14 mouse cellular contexts compared by ENCODE assay signal in the genomic region with DNA sequence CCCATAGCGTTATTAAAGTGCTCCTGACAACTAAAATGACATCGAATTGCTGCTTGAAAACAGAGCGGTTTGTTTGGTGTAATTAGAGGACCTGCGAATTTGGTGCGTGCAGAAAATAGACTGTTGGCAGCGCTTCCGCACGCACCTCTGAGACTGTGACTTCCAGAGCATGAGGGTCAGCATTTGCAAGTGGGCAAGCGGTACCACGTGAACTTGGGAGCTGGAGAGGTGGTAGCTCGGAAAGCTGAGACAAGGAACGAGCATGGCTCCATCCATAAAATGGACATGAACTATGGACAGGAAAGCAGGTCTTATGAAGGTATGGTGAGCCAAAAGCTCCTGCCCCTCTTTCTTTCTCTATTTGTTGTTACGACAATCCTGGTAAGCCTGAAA.
DNase-seq lines count a peak whose midpoint lies in the region; ATAC-seq and TF ChIP-seq lines count a peak whose summit lies in the region.
"Had no signal": no experiment of that assay in that cellular context is flagged by ENCODE, and none has a peak within 500 bp of the region (broad histone marks: within the 10 kb centered on the region; RNA-seq: fewer than 3 reads in every experiment).

No protein-coding gene starts in this region.

- peak overlapping the region; percentile 60 for H3K27ac ChIP-seq in heart, embryonic 12.5 days (ENCODE audit: poor library complexity, severe bottlenecking)
- 0 out of 2 replicates have a peak overlapping the region, but pooled peaks have one; percentile 4 for H3K27ac ChIP-seq in cortical plate, adult 2 months (ENCODE audit: insufficient read depth, low read length)
- H3K27ac ChIP-seq in heart, embryonic 16.5 days (ENCODE audit: low read length) = peak overlapping the region; percentile 89
- H3K27ac ChIP-seq: lung, embryonic 15.5 days; midbrain, embryonic 15.5 days had no signal

- peaks cover 34% of the 10 kb centered on the region for H3K4me1 ChIP-seq in heart, embryonic 12.5 days (replicated peaks)
- H3K4me1 ChIP-seq in cortical plate, adult 2 months (ENCODE audit: control insufficient read depth, insufficient read depth, low read length) = peaks cover 44% of the 10 kb centered on the region
- peaks cover 51% of the 10 kb centered on the region for H3K4me1 ChIP-seq in heart, embryonic 16.5 days (ENCODE audit: control insufficient read depth, insufficient read depth, low read length)

- no peak for ATAC-seq in heart, embryonic 12.5 days (ENCODE audit: insufficient number of reproducible peaks, low FRiP score)
- ATAC-seq in heart, embryonic 16.5 days (replicated peaks; ENCODE audit: extremely low read depth, insufficient read depth, low FRiP score) = no peak
- ATAC-seq in cerebellum, adult (ENCODE audit: insufficient number of reproducible peaks, low FRiP score, low TSS enrichment) = no peak
- ATAC-seq: activated CD4-positive, CD25-positive, alpha-beta regulatory T cell, adult 4 months; forebrain, embryonic 16.5 days; midbrain, embryonic 15.5 days had no signal

- intact Hi-C loops in gastrocnemius, postnatal 36 days (cut with DNase I) = no loop called here
- intact Hi-C loops in heart, postnatal 14 days (cut with DNase I) = no loop called here

- H3K9ac ChIP-seq in heart, embryonic 12.5 days = 0 out of 2 replicates have a peak overlapping the region, but pooled peaks have one; percentile 48
- peak overlapping the region; percentile 59 for H3K9ac ChIP-seq in heart, embryonic 16.5 days (ENCODE audit: low read length)
- H3K9ac ChIP-seq: lung, embryonic 15.5 days; midbrain, embryonic 15.5 days had no signal

- WGBS in heart, embryonic 12.5 days = 68% methylated on average over 13 of the region's 13 CpGs
- WGBS in heart, embryonic 16.5 days = 49% methylated on average over 13 of the region's 13 CpGs

- no peak overlapping the region for H3K4me3 ChIP-seq in heart, embryonic 12.5 days
- no peak overlapping the region for H3K4me3 ChIP-seq in cortical plate, adult 2 months (ENCODE audit: insufficient read depth, low read length)
- no peak overlapping the region for H3K4me3 ChIP-seq in heart, embryonic 16.5 days (ENCODE audit: low read length)
- H3K4me3 ChIP-seq: lung, embryonic 15.5 days; midbrain, embryonic 15.5 days had no signal

- H3K36me3 ChIP-seq in heart, embryonic 12.5 days = no peaks in the 10 kb centered on the region
- no peaks in the 10 kb centered on the region for H3K36me3 ChIP-seq in heart, embryonic 16.5 days (ENCODE audit: control insufficient read depth, insufficient read depth)
- H3K36me3 ChIP-seq: lung, embryonic 15.5 days; midbrain, embryonic 15.5 days had no signal

- no peaks in the 10 kb centered on the region; the same call in 1 of the 2 replicates for H3K27me3 ChIP-seq in heart, embryonic 12.5 days (replicated peaks)
- no peaks in the 10 kb centered on the region for H3K27me3 ChIP-seq in heart, embryonic 16.5 days (ENCODE audit: control insufficient read depth, insufficient read depth, low read length)
- H3K27me3 ChIP-seq: midbrain, embryonic 15.5 days had no signal

- H3K9me3 ChIP-seq in heart, embryonic 12.5 days (replicated peaks) = no peaks in the 10 kb centered on the region
- no peaks in the 10 kb centered on the region for H3K9me3 ChIP-seq in heart, embryonic 16.5 days (replicated peaks; ENCODE audit: control insufficient read depth, low read length)
- H3K9me3 ChIP-seq: lung, embryonic 15.5 days; midbrain, embryonic 15.5 days had no signal

- TF ChIP-seq CTCF in cortical plate, adult 2 months (IDR thresholded peaks at IDR 0.05; ENCODE audit: extremely low read depth, insufficient read depth, low read length) = no peak

- H3K4me2 ChIP-seq in heart, embryonic 12.5 days = 0 out of 2 replicates have a peak overlapping the region, but pooled peaks have one; percentile 18
- H3K4me2 ChIP-seq in heart, embryonic 16.5 days (ENCODE audit: low read depth, low read length) = no peak overlapping the region
- H3K4me2 ChIP-seq: liver, embryonic 11.5 days; lung, embryonic 15.5 days; midbrain, embryonic 15.5 days had no signal

- peak; percentile 84 for DNase-seq in gastrocnemius, adult 18-20 months (ENCODE audit: low spot score)
- no peak for DNase-seq in gastrocnemius, postnatal 36 days
- no peak for DNase-seq in heart, postnatal 14 days
- no peak for DNase-seq in natural killer cell, adult 2 months (ENCODE audit: low spot score in 2 of 2)
- DNase-seq: cerebellum, adult 18-20 months had no signal

- TF ChIP-seq POLR2A in cortical plate, adult 2 months (IDR thresholded peaks at IDR 0.05; ENCODE audit: extremely low read depth, insufficient read depth, low read length) = no peak

Comparison
In these comparisons a context has a peak if more than half of its experiments do, and no peak if none do; other contexts are left out.
1. H3K27ac ChIP-seq: peak in every context shown above with its lines; median percentile 89 in heart, embryonic 16.5 days; 60 in heart, embryonic 12.5 days; 4 in cortical plate, adult 2 months.